Mouse (Mus musculus): ENCODE results near the gene Rnf216. TPM values are rescaled to one million over a fixed set of nuclear protein-coding genes. Genes with fewer than 3 reads are reported as not detected.

Rnf216 gene
- total and polyA plus RNA-seq, 3 experiments: 16.4 to 123 (median 30.8) TPM

DNA sequence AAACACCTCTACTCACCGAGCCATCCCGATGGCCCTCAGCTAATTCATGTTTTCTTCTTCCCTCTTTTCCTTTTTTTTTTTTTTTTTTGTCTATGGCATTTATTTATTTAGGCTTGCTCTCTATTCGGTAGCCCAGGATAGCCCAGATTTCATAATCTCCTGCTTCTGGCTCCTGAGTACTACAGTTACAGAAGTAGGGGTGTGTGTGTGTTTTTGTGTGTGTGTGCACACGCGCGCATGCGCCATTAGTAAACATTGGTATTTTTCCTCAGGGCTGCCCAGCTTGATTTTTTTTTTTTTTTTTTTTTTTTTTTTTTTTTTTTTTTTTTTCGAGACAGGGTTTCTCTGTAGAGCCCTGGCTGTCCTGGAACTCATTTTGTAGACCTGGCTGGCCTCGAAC lies 13.3 kb upstream of the Rnf216 start:
- no peak overlapping the region for H3K27ac ChIP-seq (ENCODE audit: control insufficient read depth, low read depth, low read length)
- TF ChIP-seq SMC3 (IDR thresholded peaks at IDR 0.05; ENCODE audit: low read depth, low read length) (no peak), POLR2AphosphoS5 (IDR thresholded peaks at IDR 0.05; ENCODE audit: borderline replicate concordance, low read depth, low read length) (no peak), GABPA (IDR thresholded peaks at IDR 0.05; ENCODE audit: low read depth, low read length) (no peak), CTCF (IDR thresholded peaks at IDR 0.05 in 2 of 3, conservative IDR thresholded peaks at IDR 0.05 in 1 of 3; ENCODE audit: control insufficient read depth in 1 of 3, insufficient read depth in 1 of 3, low read depth in 2 of 3, low read length in 3 of 3, poor library complexity in 1 of 3, severe bottlenecking in 1 of 3) (no peak), CHD1 (IDR thresholded peaks at IDR 0.05; ENCODE audit: low read depth, low read length) (no peak), KAT2A (conservative IDR thresholded peaks at IDR 0.05; ENCODE audit: low read depth, low read length) (no peak), NELFE (IDR thresholded peaks at IDR 0.05; ENCODE audit: low read depth, low read length) (no peak), MYC (IDR thresholded peaks at IDR 0.05; ENCODE audit: low read depth, low read length) (no peak), POLR2A (IDR thresholded peaks at IDR 0.05; ENCODE audit: control insufficient read depth in 1 of 2, insufficient read depth in 1 of 2, low read depth in 1 of 2, low read length in 2 of 2, poor library complexity in 1 of 2) (no peak), RAD21 (IDR thresholded peaks at IDR 0.05; ENCODE audit: low read depth, low read length) (no peak), MAFK (IDR thresholded peaks at IDR 0.05; ENCODE audit: borderline replicate concordance, low read depth, low read length) (no peak), TAL1 (IDR thresholded peaks at IDR 0.05; ENCODE audit: low read length) (no peak), RCOR1 (IDR thresholded peaks at IDR 0.05; ENCODE audit: low read depth, low read length) (no peak), MYB (IDR thresholded peaks at IDR 0.05; ENCODE audit: low read depth, low read length) (no peak)
- no peaks in the 10 kb centered on the region for H3K4me1 ChIP-seq (ENCODE audit: control insufficient read depth in 1 of 2, insufficient read depth in 2 of 2, low read length in 2 of 2)
- no peaks in the 10 kb centered on the region for H3K79me2 ChIP-seq (ENCODE audit: control insufficient read depth, insufficient read depth, low read length, poor library complexity)
- peaks cover 17 to 18% of the 10 kb centered on the region in 2 experiments for H3K27me3 ChIP-seq (ENCODE audit: control insufficient read depth in 1 of 2, insufficient read depth in 2 of 2, low read length in 2 of 2)
- no peaks in the 10 kb centered on the region for H3K9me3 ChIP-seq (replicated peaks; ENCODE audit: insufficient read depth, low read length)
- no peak overlapping the region for H3K9ac ChIP-seq (ENCODE audit: control insufficient read depth, low read depth, low read length, poor library complexity, severe bottlenecking)
- no peak overlapping the region for H3K4me3 ChIP-seq (ENCODE audit: control insufficient read depth in 1 of 2, insufficient read depth in 1 of 2, low read depth in 2 of 2, low read length in 2 of 2)
- no peaks in the 10 kb centered on the region for H3K36me3 ChIP-seq (ENCODE audit: control insufficient read depth in 1 of 2, insufficient read depth in 2 of 2, low read length in 2 of 2)
- DNase-seq (ENCODE audit: low read depth, low spot score): no peak

DNA sequence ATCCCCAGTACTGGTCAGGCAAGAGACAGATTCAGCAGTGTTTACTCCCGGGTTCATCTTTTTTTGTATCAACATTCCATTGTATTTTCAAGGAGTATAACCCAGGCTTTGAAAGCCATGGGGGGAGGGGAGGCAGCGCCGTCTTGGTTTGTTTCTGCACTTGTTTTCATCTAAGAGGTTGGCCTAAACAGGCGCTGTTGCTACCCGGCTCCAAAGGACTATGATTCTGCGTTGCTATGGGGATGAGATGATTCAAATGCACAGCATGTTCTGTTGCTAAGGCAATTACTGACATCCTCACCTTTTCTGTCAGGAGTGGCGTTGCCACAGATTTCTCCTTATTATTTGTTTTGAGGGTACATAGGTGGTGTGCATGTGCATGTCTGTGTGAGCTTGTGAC lies 12.8 kb upstream of the Rnf216 start:
- Histone ChIP-seq H3K27me3 (ENCODE audit: control insufficient read depth in 1 of 2, insufficient read depth in 2 of 2, low read length in 2 of 2) (peaks cover 17 to 18% of the 10 kb centered on the region in 2 experiments), H3K9ac (ENCODE audit: control insufficient read depth, low read depth, low read length, poor library complexity, severe bottlenecking) (no peak overlapping the region), H3K27ac (ENCODE audit: control insufficient read depth, low read depth, low read length) (no peak overlapping the region), H3K36me3 (ENCODE audit: control insufficient read depth in 1 of 2, insufficient read depth in 2 of 2, low read length in 2 of 2) (no peaks in the 10 kb centered on the region), H3K79me2 (ENCODE audit: control insufficient read depth, insufficient read depth, low read length, poor library complexity) (no peaks in the 10 kb centered on the region), H3K4me1 (ENCODE audit: control insufficient read depth in 1 of 2, insufficient read depth in 2 of 2, low read length in 2 of 2) (no peaks in the 10 kb centered on the region), H3K9me3 (replicated peaks; ENCODE audit: insufficient read depth, low read length) (no peaks in the 10 kb centered on the region), H3K4me3 (ENCODE audit: control insufficient read depth in 1 of 2, insufficient read depth in 1 of 2, low read depth in 2 of 2, low read length in 2 of 2) (no peak overlapping the region)
- TF ChIP-seq E2F4 (IDR thresholded peaks at IDR 0.05; ENCODE audit: borderline replicate concordance, low read depth, low read length): no peak
- no peak for TF ChIP-seq CTCF (IDR thresholded peaks at IDR 0.05 in 2 of 3, conservative IDR thresholded peaks at IDR 0.05 in 1 of 3; ENCODE audit: control insufficient read depth in 1 of 3, insufficient read depth in 1 of 3, low read depth in 2 of 3, low read length in 3 of 3, poor library complexity in 1 of 3, severe bottlenecking in 1 of 3)
- TF ChIP-seq NRF1 (IDR thresholded peaks at IDR 0.05; ENCODE audit: insufficient read depth, low read depth, low read length, poor library complexity, severe bottlenecking): no peak
- TF ChIP-seq USF2 (IDR thresholded peaks at IDR 0.05; ENCODE audit: borderline replicate concordance in 1 of 2, insufficient read depth in 1 of 2, low read depth in 1 of 2, low read length in 2 of 2): no peak
- no peak for TF ChIP-seq RCOR1 (IDR thresholded peaks at IDR 0.05; ENCODE audit: low read depth, low read length)
- TF ChIP-seq TBP (IDR thresholded peaks at IDR 0.05; ENCODE audit: low read depth, low read length): no peak
- TF ChIP-seq SIN3A (IDR thresholded peaks at IDR 0.05; ENCODE audit: low read length): no peak
- TF ChIP-seq MEF2A (IDR thresholded peaks at IDR 0.05; ENCODE audit: extremely low read depth, insufficient replicate concordance, low read depth, low read length, poor library complexity, severe bottlenecking): no peak
- TF ChIP-seq NELFE (IDR thresholded peaks at IDR 0.05; ENCODE audit: low read depth, low read length): no peak
- TF ChIP-seq GATA1 (IDR thresholded peaks at IDR 0.05; ENCODE audit: low read depth, low read length): no peak
- DNase-seq (ENCODE audit: low read depth, low spot score): no peak
